Mouse (Mus musculus): ENCODE results near the gene Spc25. TPM values are rescaled to one million over a fixed set of nuclear protein-coding genes. Genes with fewer than 3 reads are reported as not detected.

Spc25 gene
- polyA plus RNA-seq, 1 experiment from 2014 or later, result 162 TPM

GRCm38 (mm10) chr2:69206523-69206922 lies 529 bp upstream of the Spc25 start:
- H3K9ac ChIP-seq (replicated peaks; ENCODE audit: low read depth, low read length), result 0 out of 2 replicates have a peak overlapping the region, but pooled peaks have one; percentile 10
- H3K4me3 ChIP-seq (ENCODE audit: low read depth, low read length), result peak overlapping the region; percentile 72; the same call in 1 of the 2 replicates
- H3K4me2 ChIP-seq (replicated peaks; ENCODE audit: low read depth, low read length), result peak overlapping the region; percentile 64
- ATAC-seq (ENCODE audit: insufficient number of reproducible peaks, insufficient read depth, low FRiP score, low read depth), result no peak
- H3K9me3 ChIP-seq (ENCODE audit: control insufficient read depth, low read depth, low read length), result no peaks in the 10 kb centered on the region
- no peaks in the 10 kb centered on the region for H3K27me3 ChIP-seq (ENCODE audit: control insufficient read depth, insufficient read depth, low read length)
- no peaks in the 10 kb centered on the region for H3K4me1 ChIP-seq (ENCODE audit: control insufficient read depth, insufficient read depth, low read length)
- 21% methylated on average over 7 of the region's 7 CpGs for WGBS
- no peak overlapping the region for H3K27ac ChIP-seq (ENCODE audit: low read length)
- H3K36me3 ChIP-seq (ENCODE audit: control insufficient read depth, insufficient read depth, low read length), result peaks cover 4% of the 10 kb centered on the region; the same call in 1 of the 2 replicates

GRCm38 (mm10) chr2:69205185-69205584 lies 809 bp downstream of the Spc25 start:
- Histone ChIP-seq H3K4me3 (ENCODE audit: low read depth, low read length) (peak overlapping the region; percentile 72), H3K27ac (ENCODE audit: low read length) (no peak overlapping the region), H3K9me3 (ENCODE audit: control insufficient read depth, low read depth, low read length) (no peaks in the 10 kb centered on the region), H3K9ac (replicated peaks; ENCODE audit: low read depth, low read length) (peak overlapping the region; percentile 72), H3K4me1 (ENCODE audit: control insufficient read depth, insufficient read depth, low read length) (no peaks in the 10 kb centered on the region), H3K4me2 (replicated peaks; ENCODE audit: low read depth, low read length) (peak overlapping the region; percentile 64), H3K36me3 (ENCODE audit: control insufficient read depth, insufficient read depth, low read length) (peaks cover 12% of the 10 kb centered on the region; the same call in 1 of the 2 replicates), H3K27me3 (ENCODE audit: control insufficient read depth, insufficient read depth, low read length) (no peaks in the 10 kb centered on the region)
- WGBS, result 11% methylated on average over 6 of the region's 6 CpGs
- no peak for ATAC-seq (ENCODE audit: insufficient number of reproducible peaks, insufficient read depth, low FRiP score, low read depth)

GRCm38 (mm10) chr2:69193555-69193954 lies 12.4 kb downstream of the Spc25 start:
- 81% methylated on average over 5 of the region's 5 CpGs for WGBS
- H3K4me1 ChIP-seq (ENCODE audit: control insufficient read depth, insufficient read depth, low read length), result no peaks in the 10 kb centered on the region
- H3K4me2 ChIP-seq (replicated peaks; ENCODE audit: low read depth, low read length), result no peak overlapping the region
- H3K27ac ChIP-seq (ENCODE audit: low read length), result no peak overlapping the region
- no peaks in the 10 kb centered on the region for H3K27me3 ChIP-seq (ENCODE audit: control insufficient read depth, insufficient read depth, low read length)
- ATAC-seq (ENCODE audit: insufficient number of reproducible peaks, insufficient read depth, low FRiP score, low read depth), result no peak
- no peak overlapping the region for H3K9ac ChIP-seq (replicated peaks; ENCODE audit: low read depth, low read length)
- H3K36me3 ChIP-seq (ENCODE audit: control insufficient read depth, insufficient read depth, low read length), result peaks cover 19% of the 10 kb centered on the region
- H3K9me3 ChIP-seq (ENCODE audit: control insufficient read depth, low read depth, low read length), result no peaks in the 10 kb centered on the region
- H3K4me3 ChIP-seq (ENCODE audit: low read depth, low read length), result no peak overlapping the region

DNA sequence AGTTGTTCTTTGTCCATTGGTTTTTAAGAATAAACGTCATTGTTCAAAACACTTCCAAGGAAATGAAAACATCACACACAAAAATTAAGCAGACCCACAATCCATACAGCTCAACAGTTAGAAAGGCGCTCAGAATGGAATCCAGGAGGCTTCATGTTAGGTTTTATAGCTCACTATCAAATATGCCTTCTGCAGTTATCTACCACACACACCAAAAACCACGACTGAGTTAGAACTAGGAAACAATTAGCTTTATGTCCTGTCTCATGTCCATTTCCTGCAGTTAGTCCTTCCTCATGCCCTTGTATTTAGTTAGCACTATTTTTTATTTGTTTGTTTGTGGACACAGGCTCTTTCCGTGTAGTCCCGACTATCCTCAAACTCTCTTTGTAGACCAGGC lies 14.9 kb downstream of the Spc25 start:
- no peak for ATAC-seq (ENCODE audit: insufficient number of reproducible peaks, insufficient read depth, low FRiP score, low read depth)
- 80% methylated on average over 5 of the region's 5 CpGs for WGBS

GRCm38 (mm10) chr2:69189222-69189621 lies 16.8 kb downstream of the Spc25 start:
- no peak overlapping the region for H3K27ac ChIP-seq (ENCODE audit: low read length)
- H3K27me3 ChIP-seq (ENCODE audit: control insufficient read depth, insufficient read depth, low read length), result no peaks in the 10 kb centered on the region
- no peak overlapping the region for H3K4me2 ChIP-seq (replicated peaks; ENCODE audit: low read depth, low read length)
- no peak overlapping the region for H3K4me3 ChIP-seq (ENCODE audit: low read depth, low read length)
- H3K9me3 ChIP-seq (ENCODE audit: control insufficient read depth, low read depth, low read length), result no peaks in the 10 kb centered on the region
- no peak overlapping the region for H3K9ac ChIP-seq (replicated peaks; ENCODE audit: low read depth, low read length)
- H3K36me3 ChIP-seq (ENCODE audit: control insufficient read depth, insufficient read depth, low read length), result peaks cover 12% of the 10 kb centered on the region
- ATAC-seq (ENCODE audit: insufficient number of reproducible peaks, insufficient read depth, low FRiP score, low read depth), result no peak
- WGBS, result 80% methylated on average over 4 of the region's 4 CpGs
- H3K4me1 ChIP-seq (ENCODE audit: control insufficient read depth, insufficient read depth, low read length), result no peaks in the 10 kb centered on the region

More for the DNA sequence above, 14.9 kb downstream of the Spc25 start:
- H3K4me3 ChIP-seq (ENCODE audit: low read depth, low read length), result no peak overlapping the region
- no peak overlapping the region for H3K4me2 ChIP-seq (replicated peaks; ENCODE audit: low read depth, low read length)
- no peaks in the 10 kb centered on the region for H3K9me3 ChIP-seq (ENCODE audit: control insufficient read depth, low read depth, low read length)
- no peak overlapping the region for H3K9ac ChIP-seq (replicated peaks; ENCODE audit: low read depth, low read length)
- H3K4me1 ChIP-seq (ENCODE audit: control insufficient read depth, insufficient read depth, low read length), result no peaks in the 10 kb centered on the region
- H3K27ac ChIP-seq (ENCODE audit: low read length), result no peak overlapping the region
- peaks cover 12% of the 10 kb centered on the region for H3K36me3 ChIP-seq (ENCODE audit: control insufficient read depth, insufficient read depth, low read length)
- H3K27me3 ChIP-seq (ENCODE audit: control insufficient read depth, insufficient read depth, low read length), result no peaks in the 10 kb centered on the region

DNA sequence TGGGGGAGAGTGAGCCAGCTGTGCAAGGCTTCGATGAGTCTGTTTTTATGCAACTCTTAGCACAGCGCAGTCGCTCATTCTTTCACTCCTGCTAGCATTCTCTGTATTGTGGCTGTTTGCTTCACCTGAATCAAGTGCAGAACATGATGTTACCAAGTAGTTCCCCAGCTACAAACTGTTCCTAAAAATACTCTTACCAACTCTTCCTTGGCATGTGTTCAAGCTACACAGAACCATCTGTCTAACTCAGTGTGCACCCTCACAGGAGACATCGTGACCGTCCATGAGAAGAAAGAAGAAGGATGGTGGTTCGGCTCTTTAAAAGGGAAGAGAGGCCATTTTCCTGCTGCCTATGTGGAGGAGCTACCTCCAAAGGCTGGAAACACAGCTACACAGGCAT lies 17.3 kb downstream of the Spc25 start:
- no peak overlapping the region for H3K4me3 ChIP-seq (ENCODE audit: low read depth, low read length)
- no peaks in the 10 kb centered on the region for H3K9me3 ChIP-seq (ENCODE audit: control insufficient read depth, low read depth, low read length)
- H3K27me3 ChIP-seq (ENCODE audit: control insufficient read depth, insufficient read depth, low read length), result no peaks in the 10 kb centered on the region
- H3K4me1 ChIP-seq (ENCODE audit: control insufficient read depth, insufficient read depth, low read length), result no peaks in the 10 kb centered on the region
- no peak for ATAC-seq (ENCODE audit: insufficient number of reproducible peaks, insufficient read depth, low FRiP score, low read depth)
- WGBS, result 88% methylated on average over 6 of the region's 6 CpGs
- no peak overlapping the region for H3K4me2 ChIP-seq (replicated peaks; ENCODE audit: low read depth, low read length)
- H3K36me3 ChIP-seq (ENCODE audit: control insufficient read depth, insufficient read depth, low read length), result peaks cover 8% of the 10 kb centered on the region
- H3K27ac ChIP-seq (ENCODE audit: low read length), result no peak overlapping the region
- H3K9ac ChIP-seq (replicated peaks; ENCODE audit: low read depth, low read length), result no peak overlapping the region

- Histone ChIP-seq H3K36me3 (ENCODE audit: control insufficient read depth, insufficient read depth, low read length) (peaks cover under 1% of the 10 kb centered on the region; the same call in 1 of the 2 replicates), H3K4me2 (replicated peaks; ENCODE audit: low read depth, low read length) (no peak overlapping the region), H3K27ac (ENCODE audit: low read length) (no peak overlapping the region), H3K9ac (replicated peaks; ENCODE audit: low read depth, low read length) (no peak overlapping the region), H3K27me3 (ENCODE audit: control insufficient read depth, insufficient read depth, low read length) (no peaks in the 10 kb centered on the region), H3K9me3 (ENCODE audit: control insufficient read depth, low read depth, low read length) (no peaks in the 10 kb centered on the region), H3K4me3 (ENCODE audit: low read depth, low read length) (no peak overlapping the region), H3K4me1 (ENCODE audit: control insufficient read depth, insufficient read depth, low read length) (no peaks in the 10 kb centered on the region)
- 100% methylated on average over 2 of the region's 2 CpGs for WGBS
- ATAC-seq (ENCODE audit: insufficient number of reproducible peaks, insufficient read depth, low FRiP score, low read depth), result no peak
These were observed 18.0 kb downstream of the Spc25 start for GRCm38 (mm10) chr2:69187990-69188389.

- ATAC-seq (ENCODE audit: insufficient number of reproducible peaks, insufficient read depth, low FRiP score, low read depth), result no peak
- no peaks in the 10 kb centered on the region for H3K9me3 ChIP-seq (ENCODE audit: control insufficient read depth, low read depth, low read length)
- no peak overlapping the region for H3K27ac ChIP-seq (ENCODE audit: low read length)
- no peak overlapping the region for H3K4me2 ChIP-seq (replicated peaks; ENCODE audit: low read depth, low read length)
- 87% methylated on average over 4 of the region's 4 CpGs for WGBS
- H3K4me1 ChIP-seq (ENCODE audit: control insufficient read depth, insufficient read depth, low read length), result 0 out of 2 replicates have a peak, but pooled peaks cover 3% of the 10 kb centered on the region
- H3K27me3 ChIP-seq (ENCODE audit: control insufficient read depth, insufficient read depth, low read length), result no peaks in the 10 kb centered on the region
- H3K36me3 ChIP-seq (ENCODE audit: control insufficient read depth, insufficient read depth, low read length), result no peaks in the 10 kb centered on the region
- no peak overlapping the region for H3K9ac ChIP-seq (replicated peaks; ENCODE audit: low read depth, low read length)
- no peak overlapping the region for H3K4me3 ChIP-seq (ENCODE audit: low read depth, low read length)
These were observed 26.3 kb downstream of the Spc25 start for GRCm38 (mm10) chr2:69179721-69180120.

- ATAC-seq (ENCODE audit: insufficient number of reproducible peaks, insufficient read depth, low FRiP score, low read depth), result no peak
- Histone ChIP-seq H3K36me3 (ENCODE audit: control insufficient read depth, insufficient read depth, low read length) (no peaks in the 10 kb centered on the region), H3K4me2 (replicated peaks; ENCODE audit: low read depth, low read length) (no peak overlapping the region), H3K4me3 (ENCODE audit: low read depth, low read length) (no peak overlapping the region), H3K4me1 (ENCODE audit: control insufficient read depth, insufficient read depth, low read length) (0 out of 2 replicates have a peak, but pooled peaks cover 3% of the 10 kb centered on the region), H3K9me3 (ENCODE audit: control insufficient read depth, low read depth, low read length) (no peaks in the 10 kb centered on the region), H3K27me3 (ENCODE audit: control insufficient read depth, insufficient read depth, low read length) (no peaks in the 10 kb centered on the region), H3K27ac (ENCODE audit: low read length) (no peak overlapping the region), H3K9ac (replicated peaks; ENCODE audit: low read depth, low read length) (no peak overlapping the region)
- 56% methylated on average over 5 of the region's 5 CpGs for WGBS
These were observed 30.7 kb downstream of the Spc25 start for GRCm38 (mm10) chr2:69175296-69175695.
